Mouse (Mus musculus): ENCODE measurements around the gene Bloc1s4.
A peak's percentile ranks its signal among the peaks of the same experiment; 100 is the strongest.

Bloc1s4 gene

DNA sequence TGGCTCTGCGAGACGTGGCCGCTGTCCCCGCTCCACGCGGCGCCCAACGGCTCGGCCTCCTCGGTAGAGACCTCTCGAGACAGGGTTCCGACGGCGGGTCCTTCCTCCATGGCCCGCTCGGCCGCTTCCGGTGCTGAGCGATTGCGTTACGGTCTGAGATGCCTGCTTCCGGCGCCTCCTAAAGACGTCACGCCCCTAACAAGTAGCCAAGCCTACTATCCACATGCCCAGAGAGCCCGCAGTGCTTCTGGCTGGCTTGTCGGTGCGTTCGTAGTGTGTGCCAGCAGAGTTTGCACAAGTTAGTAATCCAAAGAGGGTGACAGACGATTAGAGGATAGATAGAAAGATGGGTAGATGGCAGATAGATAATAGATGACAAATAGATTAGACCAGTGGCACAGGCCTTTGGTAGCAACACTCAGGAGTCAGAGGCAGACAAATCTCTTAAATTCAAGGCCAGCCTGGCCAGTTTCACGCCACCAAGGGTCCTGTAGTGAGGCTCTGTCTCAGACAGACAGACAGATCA lies at the start of gene Bloc1s4:
Gene Bloc1s4, minus strand, starts transcription at position 115 of the 526 bp plus-strand sequence.
- DNase-seq (ENCODE audit: low read depth, low spot score) = peak; percentile 84

DNA sequence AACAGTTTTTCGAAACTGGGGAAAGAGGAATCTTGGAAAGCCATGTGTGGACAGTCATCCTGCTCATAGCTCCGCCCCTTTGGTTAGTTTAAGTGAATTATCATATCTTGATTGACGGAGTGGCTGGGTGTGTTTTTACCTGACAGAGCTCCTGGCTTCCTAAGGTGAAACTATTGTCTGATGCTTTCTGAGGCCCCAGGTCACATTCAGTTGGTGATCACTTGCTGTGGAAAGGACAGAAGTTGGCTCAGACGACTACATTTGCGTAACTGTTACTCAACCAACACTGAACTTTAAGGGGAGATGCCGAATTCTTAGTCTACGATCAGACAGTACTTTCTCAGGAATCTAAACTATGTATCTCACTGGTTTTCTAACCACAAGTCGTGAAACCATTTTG lies 48.8 kb upstream of the Bloc1s4 start:
- no peak for DNase-seq (ENCODE audit: low read depth, low spot score)

DNA sequence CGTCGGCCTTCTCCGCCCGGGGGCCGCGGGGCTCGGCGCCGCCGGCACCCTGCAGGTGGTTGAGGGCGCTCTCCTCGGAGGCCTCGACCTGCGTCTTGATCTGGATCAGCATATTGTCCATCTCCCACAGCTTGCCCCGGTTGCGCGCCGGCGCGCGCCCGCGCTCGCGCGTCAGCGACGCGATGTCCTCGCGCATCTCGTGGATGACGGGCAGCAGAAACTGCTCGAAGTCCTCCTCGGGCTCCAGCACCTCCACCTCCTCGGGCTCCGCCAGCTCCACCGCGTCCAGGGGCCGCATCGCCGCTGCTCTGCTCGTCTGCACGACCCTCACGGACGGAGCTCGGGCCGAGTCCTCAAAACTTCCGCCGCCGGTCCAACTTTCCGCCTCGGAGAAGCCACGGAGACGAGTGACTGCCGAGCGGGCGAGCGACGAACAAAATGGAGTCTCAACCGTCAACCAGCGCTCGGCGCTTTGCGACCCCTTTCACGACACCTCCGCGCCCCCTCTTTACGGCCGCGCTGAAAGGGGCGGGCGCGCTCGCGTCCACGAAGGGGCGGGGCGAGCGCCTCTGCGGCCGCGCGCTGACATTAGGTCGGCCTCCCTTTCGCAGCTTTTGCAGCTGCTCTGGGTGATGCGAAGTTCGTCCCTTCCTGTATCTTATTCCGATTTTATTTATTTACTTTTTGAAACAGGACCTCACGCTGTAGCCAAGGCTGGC lies 48.0 kb upstream of the Bloc1s4 start, which contains the start of gene Mrfap1:
Gene Mrfap1, minus strand, starts transcription at position 477 of the 719 bp plus-strand sequence.
- peak; percentile 91 for DNase-seq (ENCODE audit: low read depth, low spot score)

GRCm38 (mm10) chr5:36795647-36796295 lies 47.3 kb upstream of the Bloc1s4 start:
- DNase-seq (ENCODE audit: low read depth, low spot score) = peak; percentile 28

- DNase-seq (ENCODE audit: low read depth, low spot score) = no peak
Measured at GRCm38 (mm10) chr5:36791861-36792260, 43.4 kb upstream of the Bloc1s4 start.

GRCm38 (mm10) chr5:36786052-36786451 lies 37.6 kb upstream of the Bloc1s4 start:
- DNase-seq (ENCODE audit: low read depth, low spot score) = no peak

DNA sequence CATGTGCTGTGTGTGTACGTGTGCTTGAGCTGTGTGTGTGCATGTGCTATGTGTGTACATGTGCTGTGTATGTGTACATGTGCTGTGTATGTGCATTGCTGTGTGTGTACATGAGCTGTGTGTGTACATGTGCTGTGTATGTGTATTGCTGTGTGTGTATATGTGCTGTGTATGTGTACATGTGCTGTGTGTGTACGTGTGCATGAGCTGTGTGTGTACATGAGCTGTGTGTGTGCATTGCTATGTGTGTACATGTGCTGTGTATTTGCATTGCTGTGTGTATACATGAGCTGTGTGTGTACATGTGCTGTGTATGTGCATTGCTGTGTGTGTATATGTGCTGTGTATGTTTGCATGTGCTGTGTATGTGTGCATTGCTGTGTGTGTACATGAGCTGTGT lies 31.1 kb upstream of the Bloc1s4 start:
- DNase-seq (ENCODE audit: low read depth, low spot score) = no peak

- DNase-seq (ENCODE audit: low read depth, low spot score) = no peak
Measured at GRCm38 (mm10) chr5:36778901-36779300, 30.5 kb upstream of the Bloc1s4 start.

- no peak for DNase-seq (ENCODE audit: low read depth, low spot score)
Measured at GRCm38 (mm10) chr5:36777186-36777585, 28.7 kb upstream of the Bloc1s4 start.

DNA sequence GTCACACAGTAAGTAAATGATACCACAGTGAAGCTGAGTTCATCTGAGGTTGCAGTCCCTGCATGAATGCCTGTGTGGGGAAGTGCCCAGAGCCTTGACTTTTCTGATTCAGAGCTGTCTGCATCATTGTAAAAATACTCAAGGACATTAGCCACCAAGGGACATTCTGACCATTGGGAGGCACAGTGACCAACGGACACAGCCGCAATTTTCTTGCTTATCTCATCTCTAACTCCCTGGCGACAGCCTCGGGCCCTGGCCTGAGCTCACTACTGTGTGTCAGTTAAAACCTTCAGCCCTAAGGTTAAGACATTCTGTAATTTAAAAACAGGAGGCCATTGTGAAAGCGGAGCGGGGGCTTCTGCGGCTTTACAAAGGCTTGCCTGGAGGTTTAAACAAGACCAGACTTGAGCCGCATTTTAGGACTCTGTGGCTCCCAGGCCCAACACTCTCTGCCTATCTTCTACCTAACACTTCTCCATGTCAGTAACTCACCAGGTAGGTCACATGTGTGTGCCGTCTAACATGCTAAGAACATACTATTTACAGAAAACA lies 27.6 kb upstream of the Bloc1s4 start:
- no peak for DNase-seq (ENCODE audit: low read depth, low spot score)

DNA sequence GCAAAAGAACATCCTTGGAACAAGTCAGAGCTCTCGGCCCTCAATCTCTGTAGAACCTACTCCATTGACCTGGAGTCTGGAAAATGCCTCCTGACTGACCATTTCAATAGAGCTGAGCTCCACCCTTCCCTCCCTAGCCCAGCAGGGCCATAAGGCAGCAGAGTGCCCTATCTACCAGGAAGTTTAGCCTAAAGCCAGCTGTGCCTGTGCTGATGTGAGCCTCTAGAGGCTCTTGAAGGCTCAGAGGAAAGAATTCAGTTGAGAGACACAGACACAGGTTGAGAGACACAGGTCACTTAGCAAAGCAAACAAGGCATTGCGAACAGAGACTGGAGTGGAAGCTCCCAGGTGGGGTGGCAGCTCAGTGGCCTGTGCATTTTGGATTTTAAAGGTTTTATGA lies 26.9 kb upstream of the Bloc1s4 start:
- no peak for DNase-seq (ENCODE audit: low read depth, low spot score)

GRCm38 (mm10) chr5:36772586-36772985 lies 24.1 kb upstream of the Bloc1s4 start:
- DNase-seq (ENCODE audit: low read depth, low spot score) = no peak

DNA sequence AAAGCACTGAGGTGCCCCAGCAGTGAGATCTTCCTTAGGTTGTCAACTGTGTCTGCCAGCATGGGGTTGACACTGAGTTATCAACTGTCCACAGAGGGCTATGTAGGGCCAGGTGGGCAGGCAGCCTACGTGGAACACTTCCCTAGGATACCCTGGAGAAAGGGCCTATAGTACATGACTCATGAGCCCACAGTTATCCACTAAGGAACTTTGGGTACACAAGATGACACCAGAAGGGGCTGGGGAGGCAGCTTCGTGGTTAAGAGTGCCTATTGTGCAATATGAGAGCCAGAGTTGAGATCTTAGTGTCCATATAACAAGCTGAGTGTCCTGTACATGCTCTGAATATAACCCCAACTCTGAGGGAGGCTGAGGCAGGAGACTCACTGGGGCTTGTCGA lies 21.2 kb upstream of the Bloc1s4 start:
- no peak for DNase-seq (ENCODE audit: low read depth, low spot score)

DNA sequence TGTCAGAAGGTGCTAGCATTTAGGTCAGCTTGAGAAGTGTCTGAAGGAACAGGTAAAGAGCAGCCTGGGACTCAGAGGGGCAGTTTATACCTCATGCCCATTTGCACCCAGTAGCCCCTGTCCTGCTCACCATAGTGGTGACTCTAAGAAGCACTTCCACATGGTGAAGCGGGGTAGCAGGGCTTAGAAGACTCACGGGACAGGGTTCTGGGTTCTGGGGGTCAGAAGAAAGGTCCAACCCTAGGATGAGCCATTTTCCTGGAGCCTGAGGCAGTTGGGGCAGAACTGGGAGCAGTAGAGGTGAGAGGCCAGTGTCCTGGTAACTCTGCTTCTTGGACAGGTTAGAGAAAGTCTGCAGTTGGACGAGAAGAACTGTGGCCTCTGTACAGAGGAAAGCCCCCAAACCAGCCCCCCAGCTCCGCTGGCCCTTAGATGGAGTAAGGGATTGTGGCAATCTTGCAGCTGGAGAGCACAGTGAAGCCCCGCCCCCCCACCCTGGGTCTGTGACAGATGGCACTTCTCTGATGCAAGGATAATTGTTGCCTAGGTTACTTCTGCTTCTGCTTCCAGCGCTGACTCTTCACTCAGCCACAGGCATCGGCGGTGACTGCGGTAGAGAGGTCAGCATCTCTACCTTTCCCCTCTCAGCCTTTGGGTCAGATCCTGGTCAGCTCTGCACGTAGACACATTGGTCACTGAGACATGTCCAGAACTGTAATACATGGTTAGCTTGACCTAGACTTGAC lies 18.7 kb upstream of the Bloc1s4 start:
- DNase-seq (ENCODE audit: low read depth, low spot score) = no peak

- DNase-seq (ENCODE audit: low read depth, low spot score) = no peak
Measured at GRCm38 (mm10) chr5:36759848-36760247, 11.4 kb upstream of the Bloc1s4 start.

DNA sequence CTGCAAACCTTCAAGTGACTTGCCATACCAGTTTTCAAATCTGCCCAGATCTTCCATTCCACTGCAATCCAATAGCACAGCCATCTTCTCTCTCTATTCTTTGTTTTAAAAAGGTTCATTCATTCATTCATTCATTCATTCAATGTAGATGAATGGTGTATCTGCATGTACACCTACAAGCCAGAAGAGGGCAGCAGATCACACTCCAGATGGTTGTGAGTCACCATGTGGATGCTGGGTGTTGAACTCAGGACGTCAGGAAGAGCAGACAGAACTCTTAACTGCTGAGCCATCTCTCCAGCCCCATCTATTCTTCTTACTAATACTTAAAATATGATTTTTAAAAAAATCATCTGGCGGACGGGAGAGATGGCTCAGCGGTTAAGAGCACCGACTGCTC lies 8.6 kb upstream of the Bloc1s4 start:
- DNase-seq (ENCODE audit: low read depth, low spot score) = no peak

DNA sequence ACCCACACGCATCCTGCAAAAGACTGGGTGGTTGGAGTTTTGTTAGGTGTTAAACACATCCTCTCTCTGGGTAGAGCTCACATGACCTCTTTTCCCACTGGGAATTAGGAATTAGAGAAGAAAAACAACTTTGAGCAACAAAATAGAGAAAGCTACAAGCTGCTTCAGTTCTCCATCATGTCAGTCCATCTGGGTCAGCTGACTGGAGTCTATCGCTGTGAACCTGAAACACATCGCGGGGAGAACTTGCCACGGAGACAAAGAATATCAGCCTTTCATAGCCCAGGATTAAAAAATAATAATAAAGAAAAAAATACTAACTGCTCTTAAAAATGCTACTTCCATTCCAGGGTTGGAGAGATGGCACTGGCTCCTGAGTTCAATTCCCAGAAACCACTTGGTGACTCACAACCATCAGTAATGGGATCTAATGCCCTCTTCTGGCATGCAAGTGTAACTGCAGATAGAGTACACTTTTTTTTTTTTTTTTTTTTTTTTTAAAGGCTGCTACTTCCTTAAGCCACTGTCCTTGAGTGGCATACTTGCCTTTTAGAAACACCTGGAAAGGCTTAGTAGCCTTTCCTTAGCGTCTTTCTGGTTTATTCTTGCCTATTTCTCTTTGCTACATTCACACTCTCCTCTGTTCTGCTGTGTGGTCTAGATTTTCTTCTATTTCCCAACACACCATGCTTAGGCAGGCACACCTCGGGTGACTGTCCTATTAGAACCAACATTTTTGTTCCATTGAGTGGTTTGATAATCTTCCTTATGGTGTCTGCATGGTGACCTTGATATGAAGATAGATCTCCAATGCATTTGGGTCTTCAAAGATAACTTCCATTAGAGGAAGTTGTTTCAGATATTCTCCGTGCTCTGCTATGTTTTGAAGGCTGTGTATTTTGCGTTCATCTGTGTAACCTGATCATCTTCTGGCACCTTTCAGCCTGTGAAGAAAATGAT lies 1.9 kb upstream of the Bloc1s4 start:
- no peak for DNase-seq (ENCODE audit: low read depth, low spot score)

DNA sequence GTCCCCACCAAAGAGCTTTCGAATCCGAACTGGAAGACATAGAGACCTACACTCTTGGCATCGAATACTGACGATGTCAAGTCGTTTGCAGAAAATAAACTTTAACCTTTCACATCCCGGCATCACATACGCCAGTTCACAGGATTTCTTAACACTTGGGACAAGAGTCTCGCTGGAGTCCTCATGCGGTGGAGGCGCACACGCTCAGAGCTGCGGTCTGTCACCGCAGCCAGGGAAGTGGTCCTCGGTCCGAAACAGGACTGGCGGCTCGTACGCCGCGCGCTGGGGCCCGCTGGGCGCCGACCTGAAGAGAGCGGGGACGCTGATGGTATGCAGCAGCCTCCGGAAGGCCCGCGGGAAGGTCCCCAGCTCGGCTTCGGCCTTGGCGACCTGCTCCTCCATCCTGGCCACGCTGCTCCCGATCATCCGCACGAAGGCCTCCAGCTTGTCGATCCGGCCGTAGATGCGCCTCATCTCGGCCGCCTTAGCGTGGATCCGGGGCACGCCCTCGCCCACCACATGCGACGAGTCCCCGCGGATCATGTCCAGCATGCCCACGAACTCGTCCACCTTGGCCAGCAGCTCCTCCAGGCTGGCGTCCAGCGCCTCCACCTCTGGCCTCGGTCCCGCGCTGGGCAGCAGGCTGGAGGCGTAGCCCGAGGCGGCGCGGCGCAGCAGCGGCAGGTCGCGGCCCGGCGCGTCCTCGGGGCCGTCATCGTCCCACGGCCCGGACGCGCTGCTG lies 485 bp downstream of the Bloc1s4 start:
- DNase-seq (ENCODE audit: low read depth, low spot score) = no peak

- DNase-seq (ENCODE audit: low read depth, low spot score) = no peak
Measured at GRCm38 (mm10) chr5:36747071-36747470, 1.4 kb downstream of the Bloc1s4 start.

Data from skeletal muscle tissue, adult 2 months (tissue).